32 mouse cellular contexts compared by ENCODE assay signal in the genomic region with DNA sequence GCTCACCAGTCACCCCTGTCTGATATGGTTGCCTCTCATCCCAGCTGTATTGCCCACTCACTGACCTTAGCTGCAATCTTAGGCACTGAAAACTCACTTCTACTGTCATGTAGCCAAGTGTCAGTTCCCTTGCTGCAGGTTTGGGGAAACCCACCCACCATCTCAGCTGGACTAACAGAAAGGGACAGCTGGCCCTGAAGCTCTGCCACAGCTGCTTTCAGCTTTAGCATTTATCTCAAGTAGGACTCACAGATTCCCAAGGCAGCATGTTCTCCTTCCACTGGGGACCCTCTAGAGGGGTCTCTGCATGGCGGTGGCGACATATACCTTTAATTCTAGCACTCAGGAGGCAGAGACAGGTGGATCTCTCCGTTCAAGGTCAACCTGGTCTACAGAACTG. TPM values are rescaled to one million over a fixed set of nuclear protein-coding genes. Genes with fewer than 3 reads are reported as not detected.
"Had no signal": no experiment of that assay in that cellular context is flagged by ENCODE, and none has a peak within 500 bp of the region (broad histone marks: within the 10 kb centered on the region; RNA-seq: fewer than 3 reads in every experiment).

No protein-coding gene starts in this region.

- H3K27ac ChIP-seq: embryonic facial prominence, embryonic 12.5 days; embryonic facial prominence, embryonic 13.5 days; embryonic facial prominence, embryonic 15.5 days; forebrain, embryonic 10.5 days; forebrain, embryonic 12.5 days; forebrain, embryonic 13.5 days; forebrain, embryonic 15.5 days; gastrocnemius, adult 2 months; heart, adult 2 months had no signal

- H3K4me1 ChIP-seq: embryonic facial prominence, embryonic 12.5 days; embryonic facial prominence, embryonic 13.5 days; embryonic facial prominence, embryonic 15.5 days; forebrain, embryonic 10.5 days; forebrain, embryonic 12.5 days; forebrain, embryonic 13.5 days; forebrain, embryonic 15.5 days had no signal

- H3K9ac ChIP-seq: embryonic facial prominence, embryonic 12.5 days; forebrain, embryonic 12.5 days; forebrain, embryonic 13.5 days; forebrain, embryonic 15.5 days; forebrain, postnatal 0 days had no signal

- H3K9me3 ChIP-seq: embryonic facial prominence, embryonic 12.5 days; embryonic facial prominence, embryonic 13.5 days; embryonic facial prominence, embryonic 15.5 days; forebrain, embryonic 10.5 days; forebrain, embryonic 12.5 days; forebrain, embryonic 13.5 days; forebrain, embryonic 15.5 days had no signal

- H3K4me2 ChIP-seq: embryonic facial prominence, embryonic 12.5 days; embryonic facial prominence, embryonic 13.5 days; embryonic facial prominence, embryonic 15.5 days; forebrain, embryonic 12.5 days; forebrain, embryonic 13.5 days; forebrain, embryonic 15.5 days had no signal

- H3K4me3 ChIP-seq: embryonic facial prominence, embryonic 12.5 days; embryonic facial prominence, embryonic 13.5 days; embryonic facial prominence, embryonic 15.5 days; erythroblast, embryonic 14.5 days; forebrain, embryonic 10.5 days; forebrain, embryonic 12.5 days; forebrain, embryonic 13.5 days; forebrain, embryonic 15.5 days; gastrocnemius, adult 2 months; heart, adult 2 months had no signal

- ATAC-seq: forebrain, embryonic 13.5 days; forebrain, embryonic 14.5 days; forebrain, embryonic 15.5 days; forebrain, embryonic 16.5 days; forebrain, postnatal 0 days had no signal

- H3K27me3 ChIP-seq: embryonic facial prominence, embryonic 12.5 days; embryonic facial prominence, embryonic 13.5 days; embryonic facial prominence, embryonic 15.5 days; forebrain, embryonic 12.5 days; forebrain, embryonic 13.5 days; forebrain, embryonic 15.5 days had no signal

- DNase-seq: cerebellum, adult 2 months; cerebellum, adult 8-10 months; cerebellum, adult 9-10 months; cerebellum, adult 9-11 months; cerebellum, postnatal 10 days; cerebellum, postnatal 14 days; cerebellum, postnatal 25 days; cerebellum, postnatal 36 days; embryo, embryonic 11 days; forebrain, postnatal 0 days; gastrocnemius, adult 2 months; gastrocnemius, postnatal 10 days; gastrocnemius, postnatal 14 days; gastrocnemius, postnatal 25 days; gastrocnemius, postnatal 36 days; heart, adult 11 months; heart, adult 18-20 months; heart, adult 2 months had no signal

RNA-seq across cellular contexts. Expression of a gene that starts 2.5 kb away (rescaled TPM):
- polyA plus RNA-seq: cortical plate, adult 2 months; embryonic facial prominence, embryonic 11.5 days; embryonic facial prominence, embryonic 12.5 days; embryonic facial prominence, embryonic 13.5 days; erythroblast, embryonic 14.5 days; forebrain, embryonic 10.5 days; forebrain, embryonic 12.5 days; forebrain, embryonic 13.5 days; forebrain, embryonic 14.5 days; forebrain, embryonic 15.5 days; forebrain, embryonic 16.5 days; forebrain, postnatal 0 days had no signal

RNA-seq across cellular contexts. Expression of a gene that starts 10.5 kb away (rescaled TPM):
- polyA plus RNA-seq: cerebellum, adult 2 months; cortical plate, adult 2 months; embryonic facial prominence, embryonic 11.5 days; embryonic facial prominence, embryonic 12.5 days; erythroblast, embryonic 14.5 days; forebrain, embryonic 10.5 days; forebrain, embryonic 11.5 days; forebrain, embryonic 12.5 days; forebrain, embryonic 13.5 days; forebrain, embryonic 14.5 days; forebrain, embryonic 15.5 days; forebrain, embryonic 16.5 days; forebrain, postnatal 0 days; frontal cortex, adult 2 months had no signal
